Mouse (Mus musculus) midbrain, embryonic 15.5 days (tissue): Measurements from ENCODE around the gene Ttl. TPM values are rescaled to one million over a fixed set of nuclear protein-coding genes. Genes with fewer than 3 reads are reported as not detected.

Experiments
- ATAC-seq: fragments of 200-750 bp; cut with Nextera tagmentation; replicated peaks from 2 replicates; pipeline ENCODE4 v1.8.0; 2017; ENCODE audit warnings: moderate TSS enrichment
- H3K27ac ChIP-seq: fragments of 300-500 bp; sonication (generic); 2 replicates; pipeline ENCODE4 v1.5.1; 2015; ENCODE audit warnings: mild to moderate bottlenecking, inconsistent platforms
- H3K27me3 ChIP-seq: fragments of 300-500 bp; sonication (generic); replicated peaks from 2 replicates; pipeline ENCODE4 v1.6.1; 2015; ENCODE audit warnings: inconsistent platforms
- H3K36me3 ChIP-seq: fragments of 300-500 bp; sonication (generic); replicated peaks from 2 replicates; pipeline ENCODE4 v1.6.1; 2015; ENCODE audit warnings: inconsistent platforms
- H3K4me1 ChIP-seq: fragments of 300-500 bp; sonication (generic); 2 replicates; pipeline ENCODE4 v1.6.1; 2015; ENCODE audit warnings: inconsistent platforms
- H3K4me2 ChIP-seq: fragments of 300-500 bp; sonication (generic); 2 replicates; pipeline ENCODE4 v1.6.1; 2015; ENCODE audit warnings: inconsistent platforms, mild to moderate bottlenecking, moderate library complexity
- H3K4me3 ChIP-seq: fragments of 300-500 bp; sonication (generic); 2 replicates; pipeline ENCODE4 v1.5.1; 2015; ENCODE audit warnings: mild to moderate bottlenecking, inconsistent platforms
- H3K9ac ChIP-seq: fragments of 300-500 bp; sonication (generic); 2 replicates; pipeline ENCODE4 v1.6.1; 2015; ENCODE audit warnings: mild to moderate bottlenecking, inconsistent platforms
- H3K9me3 ChIP-seq: fragments of 300-500 bp; sonication (generic); 2 replicates; pipeline ENCODE4 v1.6.1; 2016; ENCODE audit warnings: inconsistent platforms
- WGBS: fragments of 180-500 bp; shearing (Covaris S2); methylation state at CpG from one replicate; pipeline ENCODE4 v1.1.7; 2015; ENCODE audit warnings: mixed read lengths; 5-methylcytosine and 5-hydroxymethylcytosine counted together
- polyA plus RNA-seq: library from polyadenylated mRNA; unstranded; fragments of >200 nt; fragmentation: Nextera tagmentation; extraction: Ambion mirVana; gene quantifications from 2 replicates; pipeline ENCODE4 v1.2.1, GENCODE M21; 2015

Ttl gene
- polyA plus RNA-seq, 1 experiment from 2014 or later: 32.9 TPM

GRCm38 (mm10) chr2:129133006-129133805 lies 67.5 kb downstream of the Ttl start:
- peaks cover 12% of the 10 kb centered on the region for H3K36me3 ChIP-seq
- H3K4me1 ChIP-seq: peaks cover 23% of the 10 kb centered on the region
- H3K27me3 ChIP-seq: no peaks in the 10 kb centered on the region
- no peak overlapping the region for H3K4me2 ChIP-seq
- no peak overlapping the region for H3K4me3 ChIP-seq
- H3K9ac ChIP-seq: no peak overlapping the region
- H3K27ac ChIP-seq: no peak overlapping the region
- no peak for ATAC-seq
- H3K9me3 ChIP-seq: no peaks in the 10 kb centered on the region
- 98% methylated on average over 14 of the region's 14 CpGs for WGBS

DNA sequence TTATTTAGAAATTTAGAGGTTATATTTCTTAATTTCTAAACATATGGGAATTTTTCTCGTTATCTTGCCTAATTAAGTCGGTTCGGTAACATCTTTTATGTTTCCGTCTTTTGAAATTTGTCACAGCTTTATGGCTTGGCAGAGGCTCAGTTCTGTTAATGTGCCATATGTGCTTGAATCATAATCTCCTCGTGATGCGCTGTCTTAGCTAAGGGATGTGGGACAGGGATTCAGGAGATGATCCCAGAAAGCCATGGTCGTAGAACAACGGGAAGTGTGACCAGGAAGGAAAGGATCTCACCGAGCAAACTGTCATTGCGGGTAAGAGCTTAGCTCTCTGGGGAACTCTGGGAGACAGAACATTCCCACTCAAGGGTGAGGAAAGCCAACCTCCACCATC lies 74.2 kb downstream of the Ttl start:
- H3K36me3 ChIP-seq: no peaks in the 10 kb centered on the region
- H3K4me2 ChIP-seq: no peak overlapping the region
- no peaks in the 10 kb centered on the region for H3K9me3 ChIP-seq
- ATAC-seq: no peak
- WGBS: 79% methylated on average over 10 of the region's 10 CpGs
- no peak overlapping the region for H3K9ac ChIP-seq
- H3K4me1 ChIP-seq: no peaks in the 10 kb centered on the region
- H3K4me3 ChIP-seq: no peak overlapping the region
- H3K27ac ChIP-seq: no peak overlapping the region
- H3K27me3 ChIP-seq: no peaks in the 10 kb centered on the region

Other genes with a start within 250 kb of the Ttl start
- 36.8 and 38.9 TPM in 2 replicates for gene Tmem87b, start 247.8 kb upstream of the Ttl start, polyA plus RNA-seq
- 1.9 and 2.2 TPM in 2 replicates for gene Fbln7, start 203.0 kb upstream of the Ttl start, polyA plus RNA-seq
- 13.0 and 14.8 TPM in 2 replicates for gene Zc3h8, start 121.9 kb upstream of the Ttl start, polyA plus RNA-seq
- gene Zc3h6, start 98.5 kb upstream of the Ttl start, polyA plus RNA-seq: 4.2 and 4.3 TPM in 2 replicates
- gene Gm10762, start 98.2 kb upstream of the Ttl start, polyA plus RNA-seq: 19.1 and 19.7 TPM in 2 replicates
- 0.87 and 1.0 TPM in 2 replicates for gene Vinac1, start 17.8 kb upstream of the Ttl start, polyA plus RNA-seq
- 17.1 and 17.5 TPM in 2 replicates for gene Polr1b, start 35.1 kb downstream of the Ttl start, polyA plus RNA-seq
- gene Chchd5, start 63.8 kb downstream of the Ttl start, polyA plus RNA-seq: 19.6 and 20.3 TPM in 2 replicates
- 57.4 and 60.4 TPM in 2 replicates for gene Slc20a1, start 132.8 kb downstream of the Ttl start, polyA plus RNA-seq
- gene Ckap2l, start 231.3 kb downstream of the Ttl start, polyA plus RNA-seq: 6.7 and 8.8 TPM in 2 replicates
- gene Il1a, start 244.0 kb downstream of the Ttl start, polyA plus RNA-seq: 0.13 and 0.29 TPM in 2 replicates